Mouse (Mus musculus): Measurements from ENCODE around the gene Coq4. TPM values are rescaled to one million over a fixed set of nuclear protein-coding genes. Genes with fewer than 3 reads are reported as not detected.
A peak's percentile ranks its signal among the peaks of the same experiment; 100 is the strongest.

Gene Coq4
- polyA plus RNA-seq, 1 experiment from 2014 or later: 25.4 TPM

DNA sequence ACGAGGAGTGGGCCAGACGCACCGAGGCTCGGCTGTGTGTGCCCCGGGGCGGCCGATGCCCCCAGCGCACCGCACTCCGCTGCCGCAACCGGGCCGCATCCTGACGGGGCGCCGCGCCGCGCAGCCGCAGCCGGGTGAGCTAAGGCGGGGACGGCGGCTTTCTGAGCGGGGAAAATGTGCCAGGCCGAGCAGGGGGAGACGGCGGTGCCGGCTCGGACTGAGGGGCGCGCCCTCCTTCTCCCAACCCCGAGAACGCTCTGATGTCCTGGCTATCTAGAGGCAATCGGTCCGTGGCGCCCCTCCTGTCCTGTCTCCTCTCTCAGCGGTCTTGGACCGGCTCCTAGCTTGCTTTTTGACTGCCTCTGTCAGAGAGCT, 15.5 kb downstream of the Coq4 start:
- peaks cover 37% of the 10 kb centered on the region for H3K36me3 ChIP-seq
- no peaks in the 10 kb centered on the region for H3K9me3 ChIP-seq
- peak overlapping the region; percentile 81 for H3K27ac ChIP-seq
- under 1% methylated on average over 37 of the region's 39 CpGs for WGBS
- H3K4me1 ChIP-seq: peaks cover 14% of the 10 kb centered on the region
- ATAC-seq (ENCODE audit: insufficient number of reproducible peaks, low FRiP score, low TSS enrichment, low read depth): peak; percentile 73; the same call in 1 of the 2 replicates
- peak overlapping the region; percentile 89 for H3K4me3 ChIP-seq
- peak overlapping the region; percentile 85 for H3K9ac ChIP-seq
- H3K4me2 ChIP-seq: peak overlapping the region; percentile 76
- H3K27me3 ChIP-seq: no peaks in the 10 kb centered on the region

DNA sequence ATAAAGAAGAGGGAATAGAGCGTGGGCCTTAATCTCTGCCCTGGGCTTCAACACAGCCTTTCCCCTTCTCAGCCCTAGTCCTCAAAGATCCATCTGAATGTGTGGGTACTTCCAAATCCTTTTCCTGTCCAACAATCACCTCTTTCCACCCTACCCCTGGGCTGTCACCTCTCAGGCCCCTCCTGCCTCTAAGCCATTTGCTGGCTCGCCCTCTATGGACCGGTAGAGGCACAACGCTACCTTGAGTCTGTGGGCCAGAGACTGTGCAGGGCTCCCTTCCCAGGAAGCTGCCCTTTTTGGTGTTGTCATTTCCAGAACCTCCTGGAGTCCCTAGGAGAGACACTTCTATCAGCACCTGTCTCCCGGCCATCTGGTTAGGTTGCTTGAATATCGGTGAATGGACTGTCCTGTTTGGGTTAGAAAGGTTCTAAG, 16.1 kb downstream of the Coq4 start:
- H3K4me2 ChIP-seq: peak overlapping the region; percentile 76
- no peaks in the 10 kb centered on the region for H3K27me3 ChIP-seq
- peaks cover 14% of the 10 kb centered on the region for H3K4me1 ChIP-seq
- 20% methylated on average over 6 of the region's 6 CpGs for WGBS
- no peak for ATAC-seq (ENCODE audit: insufficient number of reproducible peaks, low FRiP score, low TSS enrichment, low read depth)
- peaks cover 43% of the 10 kb centered on the region for H3K36me3 ChIP-seq
- H3K27ac ChIP-seq: peak overlapping the region; percentile 81; the same call in 1 of the 2 replicates
- H3K9ac ChIP-seq: peak overlapping the region; percentile 85
- H3K4me3 ChIP-seq: peak overlapping the region; percentile 89
- H3K9me3 ChIP-seq: no peaks in the 10 kb centered on the region

DNA sequence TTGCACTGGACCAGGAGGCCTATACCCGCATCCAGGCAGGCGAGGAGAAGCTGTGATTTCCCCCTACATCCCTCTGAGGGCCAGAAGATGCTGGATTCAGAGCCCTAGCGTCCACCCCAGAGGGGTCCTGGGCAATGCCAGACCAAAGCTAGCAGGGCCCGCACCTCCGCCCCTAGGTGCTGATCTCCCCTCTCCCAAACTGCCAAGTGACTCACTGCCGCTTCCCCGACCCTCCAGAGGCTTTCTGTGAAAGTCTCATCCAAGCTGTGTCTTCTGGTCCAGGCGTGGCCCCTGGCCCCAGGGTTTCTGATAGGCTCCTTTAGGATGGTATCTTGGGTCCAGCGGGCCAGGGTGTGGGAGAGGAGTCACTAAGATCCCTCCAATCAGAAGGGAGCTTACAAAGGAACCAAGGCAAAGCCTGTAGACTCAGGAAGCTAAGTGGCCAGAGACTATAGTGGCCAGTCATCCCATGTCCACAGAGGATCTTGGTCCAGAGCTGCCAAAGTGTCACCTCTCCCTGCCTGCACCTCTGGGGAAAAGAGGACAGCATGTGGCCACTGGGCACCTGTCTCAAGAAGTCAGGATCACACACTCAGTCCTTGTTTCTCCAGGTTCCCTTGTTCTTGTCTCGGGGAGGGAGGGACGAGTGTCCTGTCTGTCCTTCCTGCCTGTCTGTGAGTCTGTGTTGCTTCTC, 28.5 kb downstream of the Coq4 start:
- Histone ChIP-seq H3K4me3 (no peak overlapping the region), H3K27me3 (no peaks in the 10 kb centered on the region), H3K9ac (no peak overlapping the region), H3K4me1 (peaks cover 12% of the 10 kb centered on the region), H3K4me2 (no peak overlapping the region), H3K27ac (no peak overlapping the region), H3K9me3 (no peaks in the 10 kb centered on the region), H3K36me3 (peaks cover 61% of the 10 kb centered on the region)
- ATAC-seq (ENCODE audit: insufficient number of reproducible peaks, low FRiP score, low TSS enrichment, low read depth): no peak
- 73% methylated on average over 11 of the region's 11 CpGs for WGBS

DNA sequence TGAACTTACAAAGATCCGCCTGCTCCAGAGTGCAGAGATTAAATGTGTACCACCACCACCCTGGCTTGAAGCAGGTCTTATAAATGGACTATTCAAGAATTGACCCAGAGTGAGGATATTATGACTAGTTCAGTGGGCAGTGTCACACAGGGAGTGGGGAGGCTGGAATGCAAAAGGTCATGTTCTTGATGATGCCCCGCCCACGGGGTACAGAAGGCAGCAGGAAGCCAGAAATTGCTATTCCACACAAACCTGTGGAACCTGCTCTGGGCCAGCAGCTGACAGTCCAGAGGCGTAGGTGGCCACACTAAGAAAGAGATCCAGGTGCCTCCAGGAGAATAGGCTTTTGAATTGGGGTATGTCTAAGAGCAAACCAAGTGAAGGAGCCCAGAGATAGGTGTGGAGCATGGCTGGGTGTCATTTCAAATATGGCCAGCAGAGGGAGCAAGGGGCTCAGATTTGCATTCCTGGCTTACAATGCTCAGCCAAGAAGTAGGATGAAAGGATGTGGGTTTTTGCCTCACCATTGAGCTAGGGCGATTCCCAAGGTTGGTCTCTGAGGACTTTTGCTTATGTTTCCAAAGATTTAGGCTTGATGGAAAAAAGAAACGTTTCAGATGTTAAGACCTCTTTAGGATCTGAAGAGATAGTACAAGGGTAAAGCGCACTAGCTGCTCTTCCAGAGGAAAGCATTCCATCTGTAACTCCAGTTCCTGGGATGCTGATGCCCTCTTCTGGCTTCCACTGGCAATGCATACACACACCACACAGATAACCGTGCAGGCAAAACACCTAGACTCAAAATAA, 30.3 kb downstream of the Coq4 start:
- Histone ChIP-seq H3K27ac (peak overlapping the region; percentile 72; the same call in 1 of the 2 replicates), H3K4me3 (peak overlapping the region; percentile 8; the same call in 1 of the 2 replicates), H3K4me1 (peaks cover 15% of the 10 kb centered on the region), H3K4me2 (no peak overlapping the region), H3K36me3 (peaks cover 43% of the 10 kb centered on the region), H3K27me3 (no peaks in the 10 kb centered on the region), H3K9me3 (no peaks in the 10 kb centered on the region), H3K9ac (no peak overlapping the region)
- peak; percentile 74; the same call in 1 of the 2 replicates for ATAC-seq (ENCODE audit: insufficient number of reproducible peaks, low FRiP score, low TSS enrichment, low read depth)
- 31% methylated on average over 8 of the region's 8 CpGs for WGBS

DNA sequence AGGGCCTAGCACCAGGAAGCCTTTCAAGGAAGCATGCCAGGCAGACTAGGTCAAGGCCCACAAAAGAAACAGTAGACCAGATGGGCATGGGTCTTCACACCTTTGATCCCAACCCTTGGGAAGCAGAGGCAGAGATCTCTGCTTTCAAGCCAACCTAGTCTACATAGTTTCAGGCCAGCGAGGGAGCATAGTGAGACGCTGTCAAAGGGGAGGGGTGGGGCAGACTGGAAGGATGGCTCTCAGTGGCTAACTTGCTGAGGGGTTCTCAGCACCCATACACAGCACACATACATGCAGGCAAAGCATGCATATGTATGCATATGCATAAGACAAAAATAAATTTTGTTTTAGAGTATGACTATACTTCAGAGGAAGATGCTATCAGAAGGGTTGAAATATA, 32.1 kb downstream of the Coq4 start:
- no peak overlapping the region for H3K4me3 ChIP-seq
- H3K9me3 ChIP-seq: no peaks in the 10 kb centered on the region
- no peak overlapping the region for H3K9ac ChIP-seq
- 11% methylated on average over 2 of the region's 2 CpGs for WGBS
- H3K27me3 ChIP-seq: no peaks in the 10 kb centered on the region
- ATAC-seq (ENCODE audit: insufficient number of reproducible peaks, low FRiP score, low TSS enrichment, low read depth): no peak
- peaks cover 26% of the 10 kb centered on the region for H3K36me3 ChIP-seq
- peak overlapping the region; percentile 79; the same call in 1 of the 2 replicates for H3K4me2 ChIP-seq
- no peak overlapping the region for H3K27ac ChIP-seq
- peaks cover 15% of the 10 kb centered on the region for H3K4me1 ChIP-seq

DNA sequence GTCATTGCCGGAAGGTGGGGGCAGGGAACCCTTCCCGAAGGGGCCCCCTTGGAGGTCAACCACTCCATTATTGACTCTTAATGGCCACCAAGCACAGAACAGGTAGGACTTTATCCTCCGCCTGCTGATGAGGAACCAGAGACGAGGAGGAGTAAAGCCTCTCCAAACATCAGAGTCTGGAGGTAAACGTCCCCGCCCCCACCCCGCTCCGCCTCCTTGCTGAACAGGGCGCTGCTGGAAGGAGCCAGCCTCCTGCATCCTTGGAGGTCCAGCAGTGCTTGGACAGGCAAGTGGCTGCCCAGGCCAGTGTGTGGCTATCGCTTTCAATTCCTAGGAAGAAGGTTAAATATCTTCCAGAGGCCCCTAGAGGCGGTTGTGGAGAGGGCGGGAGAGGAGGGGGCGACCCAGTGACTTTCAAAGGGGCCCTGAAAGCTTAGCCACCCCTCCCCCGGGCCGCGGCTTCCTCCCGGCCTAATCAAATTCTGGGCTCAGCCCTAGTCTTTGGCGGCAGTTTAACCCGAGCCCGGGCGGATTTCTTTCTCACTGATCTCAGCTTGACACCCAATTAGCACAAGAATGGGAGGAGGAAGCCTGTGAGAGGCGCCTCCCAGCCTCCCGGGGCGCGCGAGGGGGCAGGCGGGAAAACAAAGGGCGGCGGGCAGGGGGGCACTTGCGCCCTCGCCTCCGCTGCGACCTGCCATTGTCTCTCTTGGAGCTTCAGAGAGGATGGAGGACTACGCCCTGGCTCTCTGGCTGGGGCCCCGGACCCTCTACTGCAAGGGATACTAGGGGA, 32.9 kb downstream of the Coq4 start, which contains the start of gene Urm1:
TSS of gene Urm1 (plus strand) at position 51 of the 793 bp plus-strand sequence.
- H3K9me3 ChIP-seq: no peaks in the 10 kb centered on the region
- H3K27ac ChIP-seq: peak within 1 kb of the TSS; percentile 90
- peak; percentile 59; the same call in 1 of the 2 replicates for ATAC-seq (ENCODE audit: insufficient number of reproducible peaks, low FRiP score, low TSS enrichment, low read depth)
- H3K36me3 ChIP-seq: peaks cover 18% of the 10 kb centered on the region
- peak within 1 kb of the TSS; percentile 64 for H3K9ac ChIP-seq
- no peaks in the 10 kb centered on the region for H3K27me3 ChIP-seq
- peaks cover 15% of the 10 kb centered on the region for H3K4me1 ChIP-seq
- H3K4me2 ChIP-seq: peak within 1 kb of the TSS; percentile 79
- H3K4me3 ChIP-seq: peak within 1 kb of the TSS; percentile 45
- WGBS: 1% methylated on average over 35 of the region's 35 CpGs

DNA sequence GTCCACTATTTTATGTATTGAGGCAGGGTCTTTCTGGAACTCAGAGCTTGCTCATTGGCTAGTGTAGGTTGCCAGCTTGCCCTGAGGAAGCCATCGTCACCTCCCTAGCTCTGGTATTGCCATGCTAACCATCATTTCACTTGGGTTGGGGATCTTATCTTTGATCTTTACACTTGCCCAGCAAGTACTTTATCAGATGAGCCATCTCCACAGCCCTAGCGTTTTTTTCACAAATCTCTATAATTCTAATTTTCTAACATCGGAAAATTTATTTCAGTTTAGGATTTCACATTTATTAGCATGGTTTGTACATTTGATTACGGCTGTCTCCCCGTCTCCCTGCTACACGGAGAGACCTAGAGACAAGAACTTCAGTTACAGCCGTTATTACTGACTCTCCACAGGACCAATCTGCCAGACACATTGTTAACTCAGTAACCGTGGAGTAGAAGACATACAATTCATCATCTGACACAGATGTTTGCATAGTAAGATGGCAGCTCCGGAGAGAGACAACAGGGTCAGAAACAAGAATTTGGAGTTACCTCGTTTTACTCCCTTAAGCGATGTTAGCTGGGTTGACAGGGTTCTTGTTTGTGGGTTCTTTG, 39.1 kb downstream of the Coq4 start:
- 9% methylated on average over 11 of the region's 11 CpGs for WGBS

DNA sequence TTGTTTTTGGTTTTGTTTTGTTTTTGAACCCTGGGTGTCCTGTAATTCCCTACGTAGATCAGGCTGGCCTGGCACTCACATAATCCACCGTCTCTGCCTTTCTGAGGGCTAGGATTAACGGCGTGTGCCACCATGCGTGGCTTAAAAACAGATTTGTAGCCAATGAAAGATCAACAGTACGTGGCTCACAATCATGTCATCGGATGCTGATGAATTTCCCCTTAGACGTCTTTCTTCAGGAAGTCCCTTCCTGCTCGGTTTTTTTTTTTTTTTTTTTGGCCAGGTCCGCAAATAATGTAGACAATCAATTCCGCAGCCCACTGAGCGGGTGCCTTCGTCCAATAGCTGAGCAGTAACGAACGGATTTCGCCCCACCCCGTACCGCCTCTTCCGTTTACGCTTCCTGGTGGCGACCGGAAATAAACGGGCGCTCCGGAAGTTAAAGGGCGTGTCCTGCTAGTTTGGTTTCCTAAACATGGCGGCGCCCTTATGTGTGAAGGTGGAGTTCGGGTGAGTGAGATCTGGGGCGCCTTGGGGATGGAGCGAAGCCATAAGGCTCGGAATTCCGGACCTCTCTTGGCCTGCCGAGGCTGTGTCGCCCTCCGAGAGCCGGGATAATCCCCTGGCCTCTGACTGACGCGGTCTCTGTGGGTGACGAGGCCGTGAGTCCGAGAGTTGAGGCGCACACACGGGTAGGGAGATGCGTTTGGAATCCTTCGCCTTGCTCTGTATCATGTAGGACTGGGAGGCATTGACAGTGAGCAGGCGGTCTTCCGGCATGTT, 39.8 kb downstream of the Coq4 start:
- no peaks in the 10 kb centered on the region for H3K36me3 ChIP-seq
- H3K9ac ChIP-seq: peak overlapping the region; percentile 85
- peak overlapping the region; percentile 95 for H3K4me3 ChIP-seq
- H3K27ac ChIP-seq: peak overlapping the region; percentile 95
- H3K4me1 ChIP-seq: peaks cover 15% of the 10 kb centered on the region
- H3K27me3 ChIP-seq: no peaks in the 10 kb centered on the region
- ATAC-seq (ENCODE audit: insufficient number of reproducible peaks, low FRiP score, low TSS enrichment, low read depth): peak; percentile 95
- H3K4me2 ChIP-seq: peak overlapping the region; percentile 77
- H3K9me3 ChIP-seq: no peaks in the 10 kb centered on the region
- under 1% methylated on average over 48 of the region's 48 CpGs for WGBS

More for the DNA sequence above, 39.1 kb downstream of the Coq4 start:
- H3K4me1 ChIP-seq: peaks cover 15% of the 10 kb centered on the region
- H3K4me3 ChIP-seq: peak overlapping the region; percentile 95
- H3K9ac ChIP-seq: peak overlapping the region; percentile 66
- ATAC-seq (ENCODE audit: insufficient number of reproducible peaks, low FRiP score, low TSS enrichment, low read depth): no peak
- H3K9me3 ChIP-seq: no peaks in the 10 kb centered on the region
- H3K36me3 ChIP-seq: no peaks in the 10 kb centered on the region
- no peaks in the 10 kb centered on the region for H3K27me3 ChIP-seq
- H3K27ac ChIP-seq: peak overlapping the region; percentile 95
- H3K4me2 ChIP-seq: peak overlapping the region; percentile 77

DNA sequence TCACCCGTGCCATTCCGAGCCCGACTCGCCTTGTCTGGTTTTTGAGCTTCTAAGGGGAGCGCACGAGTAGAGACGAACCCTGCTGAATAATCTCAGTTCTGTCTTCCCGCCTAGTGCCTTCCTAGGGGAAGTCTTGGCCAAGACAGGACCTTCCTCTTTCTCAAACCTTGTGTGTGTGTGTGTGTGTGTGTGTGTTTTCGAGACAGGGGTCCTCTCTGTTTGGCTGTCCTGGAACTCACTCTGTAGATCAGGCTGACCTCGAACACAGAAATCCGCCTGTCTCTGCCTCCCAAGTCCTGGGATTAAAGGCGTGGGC, 40.4 kb downstream of the Coq4 start:
- H3K9me3 ChIP-seq: no peaks in the 10 kb centered on the region
- peak overlapping the region; percentile 77 for H3K4me2 ChIP-seq
- WGBS: 2% methylated on average over 12 of the region's 12 CpGs
- peak overlapping the region; percentile 95 for H3K4me3 ChIP-seq
- H3K27me3 ChIP-seq: no peaks in the 10 kb centered on the region
- peak overlapping the region; percentile 95; the same call in 1 of the 2 replicates for H3K27ac ChIP-seq
- H3K36me3 ChIP-seq: peaks cover 2% of the 10 kb centered on the region; the same call in 1 of the 2 replicates
- ATAC-seq (ENCODE audit: insufficient number of reproducible peaks, low FRiP score, low TSS enrichment, low read depth): no peak
- H3K4me1 ChIP-seq: peaks cover 15% of the 10 kb centered on the region
- peak overlapping the region; percentile 85 for H3K9ac ChIP-seq

DNA sequence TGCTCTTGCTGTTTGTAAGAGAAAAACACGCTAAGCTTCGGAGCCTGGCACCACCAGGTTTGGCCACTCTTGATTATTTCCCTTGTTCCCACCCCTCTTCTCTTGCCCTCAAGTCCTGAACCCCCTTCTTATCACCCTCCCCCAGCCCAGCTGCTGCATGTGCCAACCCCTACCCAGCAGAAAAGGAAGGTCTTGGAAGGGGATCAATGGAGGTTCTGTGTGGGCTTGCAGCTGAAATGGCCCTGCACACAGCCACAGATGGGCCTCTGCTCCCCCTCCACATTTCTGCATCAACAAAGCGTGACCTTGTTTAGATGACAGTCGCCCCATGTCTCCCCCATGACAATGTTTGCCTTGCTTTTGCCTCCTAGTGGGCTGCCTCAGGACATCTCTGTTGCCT, 43.8 kb downstream of the Coq4 start:
- Histone ChIP-seq H3K9ac (no peak overlapping the region), H3K4me3 (no peak overlapping the region), H3K9me3 (no peaks in the 10 kb centered on the region), H3K4me1 (peaks cover 13% of the 10 kb centered on the region), H3K4me2 (no peak overlapping the region), H3K27ac (no peak overlapping the region), H3K36me3 (peaks cover 31% of the 10 kb centered on the region), H3K27me3 (no peaks in the 10 kb centered on the region)
- 96% methylated on average over 4 of the region's 4 CpGs for WGBS
- ATAC-seq (ENCODE audit: insufficient number of reproducible peaks, low FRiP score, low TSS enrichment, low read depth): no peak
